Mouse (Mus musculus): ENCODE data around the gene Tmem179. TPM values are rescaled to one million over a fixed set of nuclear protein-coding genes. Genes with fewer than 3 reads are reported as not detected.

Tmem179 gene
- polyA plus RNA-seq, 2 experiments = 0.28 to 0.36 TPM

DNA sequence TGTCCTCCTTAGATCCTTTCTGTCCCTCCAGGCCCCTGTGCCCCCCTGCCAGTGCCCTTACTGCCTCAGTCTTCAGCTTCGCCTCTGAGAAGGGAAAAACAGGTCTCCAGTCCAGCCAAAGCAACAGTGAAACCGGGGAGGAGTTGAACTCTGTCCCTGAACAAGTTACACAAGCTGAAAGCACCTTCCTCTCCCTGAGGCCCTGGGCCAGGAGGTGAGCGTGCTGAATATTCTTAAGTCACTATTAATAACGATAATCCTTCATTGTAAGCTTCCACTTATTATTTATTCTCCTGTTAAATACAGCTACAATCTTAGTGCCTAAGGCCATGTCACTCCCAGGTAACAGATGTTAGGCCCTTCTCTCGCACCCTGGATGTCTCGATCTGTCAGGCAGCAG, 43.1 kb upstream of the Tmem179 start:
- Histone ChIP-seq H3K4me2 (replicated peaks; ENCODE audit: low read depth, low read length, severe bottlenecking) (no peak overlapping the region), H3K9me3 (ENCODE audit: control insufficient read depth, low read length) (no peaks in the 10 kb centered on the region), H3K36me3 (ENCODE audit: control insufficient read depth, insufficient read depth, low read length) (no peaks in the 10 kb centered on the region), H3K4me3 (replicated peaks; ENCODE audit: low read length) (no peak overlapping the region), H3K27ac (replicated peaks; ENCODE audit: low read depth, low read length) (no peak overlapping the region), H3K4me1 (ENCODE audit: control insufficient read depth, insufficient read depth, low read length) (no peaks in the 10 kb centered on the region), H3K27me3 (ENCODE audit: control insufficient read depth, insufficient read depth, low read length) (no peaks in the 10 kb centered on the region), H3K9ac (ENCODE audit: low read depth, low read length, severe bottlenecking) (no peak overlapping the region)
- WGBS = 61% methylated on average over 6 of the region's 6 CpGs
- no peak for TF ChIP-seq POLR2A (IDR thresholded peaks at IDR 0.05; ENCODE audit: borderline replicate concordance, extremely low read depth, insufficient read depth, insufficient read length)
- DNase-seq (ENCODE audit: low spot score) (no peak), ATAC-seq (ENCODE audit: low FRiP score, low read depth) (no peak)

DNA sequence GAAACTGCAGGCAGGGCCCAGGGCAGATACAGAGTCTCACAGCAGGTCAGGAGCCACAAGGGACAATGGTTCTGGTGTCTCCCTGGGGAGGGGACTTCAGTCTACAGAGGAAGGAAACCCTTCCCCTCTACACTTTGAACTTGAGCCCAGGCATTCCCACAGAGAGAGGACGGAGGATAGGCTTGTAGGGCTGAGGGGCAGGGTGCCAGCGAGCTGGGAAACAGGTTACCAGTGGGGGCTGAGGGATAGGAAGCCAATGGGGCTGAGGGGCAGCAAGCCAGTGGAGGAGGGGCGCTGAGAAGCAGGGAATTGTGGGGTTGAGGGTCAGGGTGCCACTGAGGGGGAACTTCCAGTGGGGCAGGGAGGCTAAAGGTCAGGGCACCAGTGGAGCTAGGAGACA, 42.7 kb upstream of the Tmem179 start:
- no peak for DNase-seq (ENCODE audit: low spot score)
- no peak overlapping the region for H3K4me3 ChIP-seq (replicated peaks; ENCODE audit: low read length)
- H3K9ac ChIP-seq (ENCODE audit: low read depth, low read length, severe bottlenecking) = no peak overlapping the region
- TF ChIP-seq POLR2A (IDR thresholded peaks at IDR 0.05; ENCODE audit: borderline replicate concordance, extremely low read depth, insufficient read depth, insufficient read length) = no peak
- H3K27ac ChIP-seq (replicated peaks; ENCODE audit: low read depth, low read length) = no peak overlapping the region
- H3K4me1 ChIP-seq (ENCODE audit: control insufficient read depth, insufficient read depth, low read length) = no peaks in the 10 kb centered on the region
- no peak overlapping the region for H3K4me2 ChIP-seq (replicated peaks; ENCODE audit: low read depth, low read length, severe bottlenecking)
- H3K27me3 ChIP-seq (ENCODE audit: control insufficient read depth, insufficient read depth, low read length) = no peaks in the 10 kb centered on the region
- WGBS = 44% methylated on average over 3 of the region's 3 CpGs
- no peaks in the 10 kb centered on the region for H3K36me3 ChIP-seq (ENCODE audit: control insufficient read depth, insufficient read depth, low read length)
- H3K9me3 ChIP-seq (ENCODE audit: control insufficient read depth, low read length) = no peaks in the 10 kb centered on the region
- no peak for ATAC-seq (ENCODE audit: low FRiP score, low read depth)

DNA sequence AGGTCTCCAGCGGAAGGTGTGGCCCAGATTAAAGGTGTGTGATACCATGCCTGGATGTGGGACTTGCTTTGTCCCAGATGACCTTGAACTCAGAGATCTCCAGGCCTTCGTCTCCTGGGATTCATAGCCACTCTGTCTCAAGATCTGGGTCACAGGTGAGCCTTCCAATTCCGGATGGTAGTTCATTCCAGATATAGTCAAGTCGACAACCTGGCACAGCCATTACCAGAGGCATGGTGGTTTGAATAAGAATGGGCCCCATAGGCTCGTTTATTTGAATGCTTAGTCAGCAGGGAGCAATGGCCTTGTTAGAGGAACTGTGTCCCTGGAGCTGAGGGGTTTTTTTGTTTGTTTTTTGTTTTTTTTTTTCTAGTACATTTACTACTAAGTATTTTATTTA, 40.7 kb upstream of the Tmem179 start:
- H3K36me3 ChIP-seq (ENCODE audit: control insufficient read depth, insufficient read depth, low read length) = no peaks in the 10 kb centered on the region
- H3K4me3 ChIP-seq (replicated peaks; ENCODE audit: low read length) = no peak overlapping the region
- H3K4me1 ChIP-seq (ENCODE audit: control insufficient read depth, insufficient read depth, low read length) = no peaks in the 10 kb centered on the region
- DNase-seq (ENCODE audit: low spot score) = no peak
- TF ChIP-seq POLR2A (IDR thresholded peaks at IDR 0.05; ENCODE audit: borderline replicate concordance, extremely low read depth, insufficient read depth, insufficient read length) = no peak
- no peak for ATAC-seq (ENCODE audit: low FRiP score, low read depth)
- WGBS = 83% methylated on average over 5 of the region's 5 CpGs
- no peak overlapping the region for H3K9ac ChIP-seq (ENCODE audit: low read depth, low read length, severe bottlenecking)
- H3K27ac ChIP-seq (replicated peaks; ENCODE audit: low read depth, low read length) = no peak overlapping the region
- no peak overlapping the region for H3K4me2 ChIP-seq (replicated peaks; ENCODE audit: low read depth, low read length, severe bottlenecking)
- H3K27me3 ChIP-seq (ENCODE audit: control insufficient read depth, insufficient read depth, low read length) = no peaks in the 10 kb centered on the region
- no peaks in the 10 kb centered on the region for H3K9me3 ChIP-seq (ENCODE audit: control insufficient read depth, low read length)

DNA sequence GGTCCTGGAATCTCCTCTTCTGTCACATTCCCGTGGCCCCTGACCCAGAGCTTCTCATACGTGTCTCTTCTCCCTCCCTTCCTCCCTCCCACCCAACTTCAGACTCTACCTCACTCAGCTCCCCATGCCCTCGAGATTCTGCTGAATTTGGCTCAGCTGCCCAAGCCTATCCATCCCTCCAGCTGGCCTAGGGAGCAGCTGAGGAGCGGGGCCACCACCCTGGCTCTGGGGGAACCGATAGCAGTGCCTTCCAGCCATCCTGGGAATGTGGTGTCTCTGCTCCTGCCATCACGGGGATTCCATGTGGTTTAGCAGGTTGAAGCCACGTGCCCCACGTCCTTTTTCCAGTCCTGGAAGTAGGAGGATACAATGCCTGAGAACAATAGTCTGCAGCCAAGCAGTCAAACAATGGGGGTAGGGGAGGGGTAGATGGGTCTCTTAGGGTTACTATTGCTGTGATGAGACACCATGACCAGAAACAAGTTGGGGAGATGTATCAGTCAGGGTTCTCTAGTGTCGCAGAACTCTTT, 40.0 kb upstream of the Tmem179 start:
- 75% methylated on average over 9 of the region's 9 CpGs for whole genome bisulfite sequencing
- DNase-seq (ENCODE audit: low spot score) (no peak), ATAC-seq (ENCODE audit: low FRiP score, low read depth) (no peak)
- H3K4me1 ChIP-seq (ENCODE audit: control insufficient read depth, insufficient read depth, low read length) = no peaks in the 10 kb centered on the region
- H3K9me3 ChIP-seq (ENCODE audit: control insufficient read depth, low read length) = no peaks in the 10 kb centered on the region
- H3K36me3 ChIP-seq (ENCODE audit: control insufficient read depth, insufficient read depth, low read length) = no peaks in the 10 kb centered on the region
- H3K4me3 ChIP-seq (replicated peaks; ENCODE audit: low read length) = no peak overlapping the region
- H3K9ac ChIP-seq (ENCODE audit: low read depth, low read length, severe bottlenecking) = no peak overlapping the region
- H3K27ac ChIP-seq (replicated peaks; ENCODE audit: low read depth, low read length) = no peak overlapping the region
- no peak for TF ChIP-seq POLR2A (IDR thresholded peaks at IDR 0.05; ENCODE audit: borderline replicate concordance, extremely low read depth, insufficient read depth, insufficient read length)
- no peaks in the 10 kb centered on the region for H3K27me3 ChIP-seq (ENCODE audit: control insufficient read depth, insufficient read depth, low read length)
- H3K4me2 ChIP-seq (replicated peaks; ENCODE audit: low read depth, low read length, severe bottlenecking) = no peak overlapping the region

DNA sequence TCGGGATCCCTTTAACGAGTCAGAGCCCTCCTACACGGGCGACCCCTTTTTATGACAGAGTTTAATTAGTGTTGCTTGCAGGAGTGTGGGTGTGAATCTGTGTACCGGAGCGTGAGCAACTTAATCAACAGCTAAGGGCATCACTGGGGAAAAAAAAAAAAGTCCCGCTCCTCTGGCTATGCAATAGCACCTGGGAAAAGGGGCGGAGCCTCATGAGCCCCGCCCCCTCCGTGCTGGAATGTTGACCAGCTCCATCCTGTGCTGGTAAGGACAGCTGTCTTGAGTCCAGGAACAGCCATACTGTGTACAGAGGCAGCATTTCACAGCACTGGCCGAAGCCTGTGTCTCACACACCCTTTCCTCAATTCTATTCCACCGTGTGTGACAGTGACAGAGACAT, 38.4 kb upstream of the Tmem179 start:
- no peaks in the 10 kb centered on the region for H3K36me3 ChIP-seq (ENCODE audit: control insufficient read depth, insufficient read depth, low read length)
- DNase-seq (ENCODE audit: low spot score) (no peak), ATAC-seq (ENCODE audit: low FRiP score, low read depth) (no peak; the same call in 1 of the 2 replicates)
- WGBS = 22% methylated on average over 12 of the region's 12 CpGs
- TF ChIP-seq POLR2A (IDR thresholded peaks at IDR 0.05; ENCODE audit: borderline replicate concordance, extremely low read depth, insufficient read depth, insufficient read length) = no peak
- H3K9ac ChIP-seq (ENCODE audit: low read depth, low read length, severe bottlenecking) = no peak overlapping the region
- no peaks in the 10 kb centered on the region for H3K4me1 ChIP-seq (ENCODE audit: control insufficient read depth, insufficient read depth, low read length)
- no peaks in the 10 kb centered on the region for H3K27me3 ChIP-seq (ENCODE audit: control insufficient read depth, insufficient read depth, low read length)
- H3K4me2 ChIP-seq (replicated peaks; ENCODE audit: low read depth, low read length, severe bottlenecking) = no peak overlapping the region
- H3K4me3 ChIP-seq (replicated peaks; ENCODE audit: low read length) = no peak overlapping the region
- no peak overlapping the region for H3K27ac ChIP-seq (replicated peaks; ENCODE audit: low read depth, low read length)
- no peaks in the 10 kb centered on the region for H3K9me3 ChIP-seq (ENCODE audit: control insufficient read depth, low read length)

DNA sequence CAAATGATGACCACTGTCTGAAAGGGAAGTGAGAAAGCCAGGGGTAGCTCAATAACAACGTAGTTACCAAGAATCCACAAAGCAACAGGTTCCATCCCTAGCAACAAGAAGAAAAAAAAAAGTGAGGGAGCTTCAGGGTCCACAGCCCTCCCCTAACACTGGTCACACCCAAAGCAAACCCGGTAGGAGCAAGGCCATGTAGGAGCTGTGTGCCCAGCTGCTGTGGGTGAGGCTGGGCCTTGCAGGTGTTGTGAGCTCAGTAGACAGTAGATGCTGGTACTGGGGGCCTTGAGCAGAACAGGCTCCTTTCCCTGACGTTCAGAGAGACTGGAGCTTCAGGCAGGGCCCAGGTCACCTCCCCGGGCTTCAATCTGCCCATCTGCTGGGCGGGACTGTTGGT, 36.0 kb upstream of the Tmem179 start:
- H3K4me2 ChIP-seq (replicated peaks; ENCODE audit: low read depth, low read length, severe bottlenecking) = no peak overlapping the region
- no peaks in the 10 kb centered on the region for H3K36me3 ChIP-seq (ENCODE audit: control insufficient read depth, insufficient read depth, low read length)
- H3K27me3 ChIP-seq (ENCODE audit: control insufficient read depth, insufficient read depth, low read length) = no peaks in the 10 kb centered on the region
- no peaks in the 10 kb centered on the region for H3K9me3 ChIP-seq (ENCODE audit: control insufficient read depth, low read length)
- ATAC-seq (ENCODE audit: low FRiP score, low read depth) (no peak), DNase-seq (ENCODE audit: low spot score) (no peak)
- H3K9ac ChIP-seq (ENCODE audit: low read depth, low read length, severe bottlenecking) = no peak overlapping the region
- no peak for TF ChIP-seq POLR2A (IDR thresholded peaks at IDR 0.05; ENCODE audit: borderline replicate concordance, extremely low read depth, insufficient read depth, insufficient read length)
- H3K4me1 ChIP-seq (ENCODE audit: control insufficient read depth, insufficient read depth, low read length) = no peaks in the 10 kb centered on the region
- 62% methylated on average over 5 of the region's 5 CpGs for WGBS
- no peak overlapping the region for H3K4me3 ChIP-seq (replicated peaks; ENCODE audit: low read length)
- H3K27ac ChIP-seq (replicated peaks; ENCODE audit: low read depth, low read length) = no peak overlapping the region
